Mouse (Mus musculus): Measurements from ENCODE around the gene Pdia6. TPM values are rescaled to one million over a fixed set of nuclear protein-coding genes. Genes with fewer than 3 reads are reported as not detected.
A peak's percentile ranks its signal among the peaks of the same experiment; 100 is the strongest.

The Pdia6 gene
- polyA plus RNA-seq (2016; fragmentation: Nextera tagmentation; extraction: Ambion mirVana), result 309 and 312 TPM in 2 replicates

GRCm38 (mm10) chr12:17265971-17266672, at the start of gene Pdia6:
TSS of gene Pdia6 (plus strand) at chr12:17266545.
- H3K27ac ChIP-seq, result peak within 1 kb of the TSS; percentile 75
- peak within 1 kb of the TSS; percentile 69 for H3K4me2 ChIP-seq
- WGBS (ENCODE audit: insufficient replicate concordance), result 2% methylated on average over 48 of the region's 48 CpGs
- H3K4me3 ChIP-seq, result peak within 1 kb of the TSS; percentile 82
- peaks cover 22% of the 10 kb centered on the region for H3K36me3 ChIP-seq
- ATAC-seq, result peak; percentile 99
- H3K9ac ChIP-seq, result peak within 1 kb of the TSS; percentile 86
- 0 out of 2 replicates have a peak, but pooled peaks cover 5% of the 10 kb centered on the region for H3K27me3 ChIP-seq (replicated peaks)
- peaks cover 31% of the 10 kb centered on the region for H3K4me1 ChIP-seq
- no peaks in the 10 kb centered on the region for H3K9me3 ChIP-seq (replicated peaks)

- Histone ChIP-seq H3K9ac (no peak overlapping the region), H3K4me3 (no peak overlapping the region), H3K27me3 (replicated peaks) (0 out of 2 replicates have a peak, but pooled peaks cover 3% of the 10 kb centered on the region), H3K4me2 (no peak overlapping the region), H3K4me1 (no peaks in the 10 kb centered on the region), H3K27ac (no peak overlapping the region), H3K9me3 (replicated peaks) (no peaks in the 10 kb centered on the region), H3K36me3 (no peaks in the 10 kb centered on the region)
- ATAC-seq, result no peak
- 64% methylated on average over 8 of the region's 8 CpGs for WGBS (ENCODE audit: insufficient replicate concordance)
These were observed 48.0 kb upstream of the Pdia6 start for GRCm38 (mm10) chr12:17218390-17218789.

- no peak for ATAC-seq
- H3K4me3 ChIP-seq, result no peak overlapping the region
- no peak overlapping the region for H3K9ac ChIP-seq
- H3K36me3 ChIP-seq, result no peaks in the 10 kb centered on the region
- H3K4me2 ChIP-seq, result no peak overlapping the region
- no peak overlapping the region for H3K27ac ChIP-seq
- no peaks in the 10 kb centered on the region for H3K4me1 ChIP-seq
- no peaks in the 10 kb centered on the region for H3K9me3 ChIP-seq (replicated peaks)
- WGBS (ENCODE audit: insufficient replicate concordance), result 43% methylated on average over 4 of the region's 4 CpGs
- H3K27me3 ChIP-seq (replicated peaks), result 0 out of 2 replicates have a peak, but pooled peaks cover 3% of the 10 kb centered on the region
These were observed 47.2 kb upstream of the Pdia6 start for GRCm38 (mm10) chr12:17219107-17219506.

- WGBS (ENCODE audit: insufficient replicate concordance), result 46% methylated on average over 5 of the region's 5 CpGs
- Histone ChIP-seq H3K9me3 (replicated peaks) (no peaks in the 10 kb centered on the region), H3K4me3 (no peak overlapping the region), H3K4me2 (no peak overlapping the region), H3K27me3 (replicated peaks) (0 out of 2 replicates have a peak, but pooled peaks cover 3% of the 10 kb centered on the region), H3K9ac (no peak overlapping the region), H3K4me1 (no peaks in the 10 kb centered on the region), H3K27ac (no peak overlapping the region), H3K36me3 (no peaks in the 10 kb centered on the region)
- no peak for ATAC-seq
These were observed 45.7 kb upstream of the Pdia6 start for GRCm38 (mm10) chr12:17220631-17221030.

- H3K27ac ChIP-seq, result no peak overlapping the region
- H3K27me3 ChIP-seq (replicated peaks), result 0 out of 2 replicates have a peak, but pooled peaks cover 3% of the 10 kb centered on the region
- no peak overlapping the region for H3K4me2 ChIP-seq
- 32% methylated on average over 5 of the region's 5 CpGs for WGBS (ENCODE audit: insufficient replicate concordance)
- no peak overlapping the region for H3K9ac ChIP-seq
- H3K4me3 ChIP-seq, result no peak overlapping the region
- ATAC-seq, result no peak
- no peaks in the 10 kb centered on the region for H3K36me3 ChIP-seq
- H3K4me1 ChIP-seq, result no peaks in the 10 kb centered on the region
- H3K9me3 ChIP-seq (replicated peaks), result no peaks in the 10 kb centered on the region
These were observed 44.4 kb upstream of the Pdia6 start for GRCm38 (mm10) chr12:17221891-17222428.

GRCm38 (mm10) chr12:17223050-17223449, 43.3 kb upstream of the Pdia6 start:
- Histone ChIP-seq H3K36me3 (no peaks in the 10 kb centered on the region), H3K9ac (no peak overlapping the region), H3K27ac (no peak overlapping the region), H3K27me3 (replicated peaks) (0 out of 2 replicates have a peak, but pooled peaks cover 3% of the 10 kb centered on the region), H3K4me1 (no peaks in the 10 kb centered on the region), H3K9me3 (replicated peaks) (no peaks in the 10 kb centered on the region), H3K4me3 (no peak overlapping the region), H3K4me2 (no peak overlapping the region)
- WGBS (ENCODE audit: insufficient replicate concordance), result 50% methylated on average over 3 of the region's 3 CpGs
- no peak for ATAC-seq

- WGBS (ENCODE audit: insufficient replicate concordance), result 68% methylated on average over 5 of the region's 5 CpGs
- Histone ChIP-seq H3K9me3 (replicated peaks) (no peaks in the 10 kb centered on the region), H3K4me3 (no peak overlapping the region), H3K27ac (no peak overlapping the region), H3K4me2 (no peak overlapping the region), H3K36me3 (no peaks in the 10 kb centered on the region), H3K4me1 (no peaks in the 10 kb centered on the region), H3K9ac (no peak overlapping the region), H3K27me3 (replicated peaks) (0 out of 2 replicates have a peak, but pooled peaks cover 3% of the 10 kb centered on the region)
- ATAC-seq, result no peak
These were observed 41.3 kb upstream of the Pdia6 start for GRCm38 (mm10) chr12:17225012-17225411.

- H3K9ac ChIP-seq, result no peak overlapping the region
- no peak overlapping the region for H3K4me2 ChIP-seq
- H3K36me3 ChIP-seq, result no peaks in the 10 kb centered on the region
- H3K27ac ChIP-seq, result no peak overlapping the region
- no peaks in the 10 kb centered on the region for H3K27me3 ChIP-seq (replicated peaks)
- 66% methylated on average over 4 of the region's 4 CpGs for WGBS (ENCODE audit: insufficient replicate concordance)
- H3K4me1 ChIP-seq, result no peaks in the 10 kb centered on the region
- H3K9me3 ChIP-seq (replicated peaks), result no peaks in the 10 kb centered on the region
- H3K4me3 ChIP-seq, result no peak overlapping the region
- no peak for ATAC-seq
These were observed 38.4 kb upstream of the Pdia6 start for GRCm38 (mm10) chr12:17227903-17228302.

GRCm38 (mm10) chr12:17230581-17230980, 35.8 kb upstream of the Pdia6 start:
- H3K4me2 ChIP-seq, result no peak overlapping the region
- ATAC-seq, result no peak
- H3K36me3 ChIP-seq, result no peaks in the 10 kb centered on the region
- H3K27ac ChIP-seq, result no peak overlapping the region
- H3K27me3 ChIP-seq (replicated peaks), result no peaks in the 10 kb centered on the region
- no peak overlapping the region for H3K9ac ChIP-seq
- H3K4me1 ChIP-seq, result no peaks in the 10 kb centered on the region
- WGBS (ENCODE audit: insufficient replicate concordance), result 48% methylated on average over 5 of the region's 5 CpGs
- no peak overlapping the region for H3K4me3 ChIP-seq
- H3K9me3 ChIP-seq (replicated peaks), result no peaks in the 10 kb centered on the region

GRCm38 (mm10) chr12:17231513-17231912, 34.8 kb upstream of the Pdia6 start:
- Histone ChIP-seq H3K27me3 (replicated peaks) (no peaks in the 10 kb centered on the region), H3K36me3 (no peaks in the 10 kb centered on the region), H3K9me3 (replicated peaks) (no peaks in the 10 kb centered on the region), H3K27ac (no peak overlapping the region), H3K4me1 (no peaks in the 10 kb centered on the region), H3K4me3 (no peak overlapping the region), H3K4me2 (no peak overlapping the region), H3K9ac (no peak overlapping the region)
- ATAC-seq, result no peak
- WGBS (ENCODE audit: insufficient replicate concordance), result 83% methylated on average over 14 of the region's 14 CpGs

- 41% methylated on average over 11 of the region's 11 CpGs for WGBS (ENCODE audit: insufficient replicate concordance)
- H3K4me1 ChIP-seq, result no peaks in the 10 kb centered on the region
- no peak for ATAC-seq
- H3K4me3 ChIP-seq, result no peak overlapping the region
- H3K9ac ChIP-seq, result no peak overlapping the region
- no peaks in the 10 kb centered on the region for H3K9me3 ChIP-seq (replicated peaks)
- H3K27ac ChIP-seq, result no peak overlapping the region
- H3K4me2 ChIP-seq, result no peak overlapping the region
- H3K36me3 ChIP-seq, result no peaks in the 10 kb centered on the region
- H3K27me3 ChIP-seq (replicated peaks), result no peaks in the 10 kb centered on the region
These were observed 30.6 kb upstream of the Pdia6 start for GRCm38 (mm10) chr12:17235535-17236313.

All from liver, embryonic 12.5 days (tissue).